ENCODE assay signal across 18 mouse cellular contexts in the genomic region with DNA sequence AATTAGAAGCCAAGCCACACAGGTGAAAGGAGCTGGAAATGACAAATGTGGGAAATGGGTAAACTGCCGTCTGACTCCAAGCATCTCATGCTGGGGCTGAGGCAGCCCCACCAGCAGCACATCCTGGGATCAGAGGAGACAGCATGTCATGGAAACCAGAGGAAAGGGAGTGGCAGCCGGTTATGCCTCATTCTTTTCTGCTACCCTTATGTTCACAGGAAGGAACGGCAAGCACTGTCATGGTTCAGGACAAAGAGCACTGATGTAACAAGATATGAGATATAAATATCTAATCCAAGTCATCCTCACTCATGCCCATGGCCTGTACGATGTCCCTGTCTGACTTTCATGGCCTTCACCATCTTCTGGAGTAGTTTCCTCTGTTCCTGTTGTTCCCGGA.
DNase-seq lines count a peak whose midpoint lies in the region; ATAC-seq lines count a peak whose summit lies in the region.
"Had no signal": no experiment of that assay in that cellular context is flagged by ENCODE, and none has a peak within 500 bp of the region (broad histone marks: within the 10 kb centered on the region; RNA-seq: fewer than 3 reads in every experiment).

No protein-coding gene starts in this region.

- peak overlapping the region; percentile 65 for H3K4me3 ChIP-seq in megakaryocyte, embryonic 14.5 days (replicated peaks)
- H3K4me3 ChIP-seq: embryonic facial prominence, embryonic 13.5 days; forebrain, embryonic 12.5 days; heart, embryonic 10.5 days had no signal

- H3K4me1 ChIP-seq in megakaryocyte, embryonic 14.5 days, result peaks cover 46% of the 10 kb centered on the region
- H3K4me1 ChIP-seq: embryonic facial prominence, embryonic 13.5 days; forebrain, embryonic 12.5 days; heart, embryonic 10.5 days had no signal

- no peaks in the 10 kb centered on the region for H3K27me3 ChIP-seq in megakaryocyte, embryonic 14.5 days (replicated peaks)
- H3K27me3 ChIP-seq: embryonic facial prominence, embryonic 13.5 days; forebrain, embryonic 12.5 days had no signal

- peak; percentile 13 for DNase-seq in kidney, adult 9 months
- no peak for DNase-seq in kidney, postnatal 25 days
- DNase-seq in lung, postnatal 25 days (ENCODE audit: low spot score), result peak; percentile 67
- DNase-seq in thymus, postnatal 14 days, result no peak
- DNase-seq: adrenal gland, adult 2 months; adrenal gland, postnatal 25 days; cerebellum, adult 18-20 months; cerebellum, adult 9-11 months; cerebellum, postnatal 36 days; gastrocnemius, postnatal 10 days; heart, adult 18-20 months; heart, postnatal 10 days had no signal

- H3K9me3 ChIP-seq in megakaryocyte, embryonic 14.5 days, result no peaks in the 10 kb centered on the region
- H3K9me3 ChIP-seq: embryonic facial prominence, embryonic 13.5 days; forebrain, embryonic 12.5 days; heart, embryonic 10.5 days had no signal

- no peaks in the 10 kb centered on the region for H3K36me3 ChIP-seq in megakaryocyte, embryonic 14.5 days (replicated peaks; ENCODE audit: low read length)
- H3K36me3 ChIP-seq: embryonic facial prominence, embryonic 13.5 days; forebrain, embryonic 12.5 days; heart, embryonic 10.5 days had no signal

- ATAC-seq in megakaryocyte, adult 5-6 weeks (ENCODE audit: poor library complexity, severe bottlenecking), result no peak
- ATAC-seq: forebrain, embryonic 16.5 days had no signal

Comparison
In these comparisons a context has a peak if more than half of its experiments do, and no peak if none do; other contexts are left out.
1. DNase-seq: peak in kidney, adult 9 months (single experiment) and lung, postnatal 25 days (single experiment); none in kidney, postnatal 25 days (0 of 2) and thymus, postnatal 14 days (single experiment).